Mouse (Mus musculus): ENCODE results near the gene Zfp709. TPM values are rescaled to one million over a fixed set of nuclear protein-coding genes. Genes with fewer than 3 reads are reported as not detected.

The Zfp709 gene
- 10 to 100 TPM; 11.8 to 15.9 TPM for total RNA-seq (2023)

DNA sequence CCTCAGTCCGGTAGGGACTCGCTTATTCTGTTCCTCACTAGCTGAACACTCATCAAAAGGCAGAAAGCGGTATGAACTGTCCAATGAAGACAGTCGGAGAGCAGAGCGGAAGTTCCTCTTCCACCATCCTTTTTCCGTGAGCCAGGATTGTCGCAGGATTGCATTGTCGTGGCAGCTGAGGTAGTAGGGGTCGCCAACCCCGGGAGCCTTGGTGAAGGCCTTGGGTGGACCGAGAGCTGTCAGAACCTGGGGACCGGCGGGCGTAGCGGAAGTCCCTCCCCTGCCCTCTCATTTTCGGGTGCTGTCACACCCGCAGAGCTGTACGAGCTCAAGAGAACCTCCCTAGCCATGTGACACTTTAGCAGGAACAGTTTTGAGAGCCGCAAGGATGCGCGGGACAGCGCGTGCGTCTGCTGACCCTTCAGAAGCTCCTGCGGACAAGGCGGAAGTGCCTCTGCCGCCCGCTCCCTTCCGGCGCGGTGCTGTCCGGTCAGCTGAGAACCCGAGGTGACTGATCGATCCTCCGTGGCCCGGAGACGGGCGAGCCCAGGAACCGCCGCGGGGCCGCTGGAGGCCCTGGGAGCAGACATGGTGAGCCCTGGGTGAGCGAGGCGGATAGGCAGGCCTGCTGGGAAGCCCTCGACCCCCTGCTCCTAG lies at the start of gene Zfp709:
Gene Zfp709 (plus strand): TSS at position 402 of the 657 bp plus-strand sequence.

GRCm38 (mm10) chr8:71908309-71909261 lies 26.8 kb downstream of the Zfp709 start, which contains the start of the genes Zfp882 and Zfp617:
Gene Zfp882 (plus strand): TSS chr8:71908608.
Gene Zfp617 (plus strand): TSS chr8:71908635.

Other genes starting within 250 kb of the Zfp709 start
- gene Unc13a, start 210.3 kb upstream of the Zfp709 start, total RNA-seq (2023), result under 1 TPM; 0.64 to 0.95 TPM
- gene Jak3, start 205.7 kb upstream of the Zfp709 start, total RNA-seq (2023), result 100 to 1,000 TPM; 103 to 113 TPM
- gene Insl3, start 192.8 kb upstream of the Zfp709 start, total RNA-seq (2023), result 10 to 100 TPM; 59.1 to 70.3 TPM
- gene B3gnt3, start 180.2 kb upstream of the Zfp709 start, total RNA-seq (2023), result under 1 TPM; 0.64 to 0.89 TPM
- 100 to 1,000 TPM; 134 to 136 TPM for gene Fcho1, start 156.3 kb upstream of the Zfp709 start, total RNA-seq (2023)
- gene Zfp882, start 26.6 kb downstream of the Zfp709 start, total RNA-seq (2023), result 10 to 100 TPM; 10.7 to 12.8 TPM
- 10 to 100 TPM in 1 of 2 experiments, 1 to 10 TPM in 1; 9.0 to 11.0 TPM for gene Zfp617, start 26.6 kb downstream of the Zfp709 start, total RNA-seq (2023)
- gene Zfp961, start 69.0 kb downstream of the Zfp709 start, total RNA-seq (2023), result 10 to 100 TPM; 13.3 to 18.5 TPM
- gene Cyp4f18, start 127.6 kb downstream of the Zfp709 start, total RNA-seq (2023), result 1 to 10 TPM; 1.3 to 1.9 TPM
- gene Olfr372, start 159.2 kb downstream of the Zfp709 start, total RNA-seq (2023), result not detected
- gene Olfr373, start 201.2 kb downstream of the Zfp709 start, total RNA-seq (2023), result under 1 TPM; 0.26 to 0.53 TPM
- gene Olfr374, start 225.0 kb downstream of the Zfp709 start, total RNA-seq (2023), result under 1 TPM; 0.15 to 0.59 TPM

Measured in T-cell, adult 66 days (primary cell).